Mouse (Mus musculus) liver, adult 2 months (tissue): ENCODE measurements around the gene Gramd4. TPM values are rescaled to one million over a fixed set of nuclear protein-coding genes. Genes with fewer than 3 reads are reported as not detected.
A peak's percentile ranks its signal among the peaks of the same experiment; 100 is the strongest.

Experiments
- DNase-seq: peaks from one replicate; pipeline ENCODE4 v3.0.0-alpha.2; 2011; ENCODE audit warnings: low read depth, low spot score; ENCODE audit errors: extremely low read depth
- H3K27ac ChIP-seq: fragments of 200-500 bp; replicated peaks from 2 replicates; pipeline ENCODE4 v1.5.1; 2012; ENCODE audit warnings: low read depth, mild to moderate bottlenecking, control low read depth, inconsistent platforms, low read length; ENCODE audit not compliant: insufficient read depth
- H3K27me3 ChIP-seq: fragments of 200-500 bp; 2 replicates; pipeline ENCODE4 v1.6.1; 2012; ENCODE audit warnings: mild to moderate bottlenecking, moderate library complexity, low read length, inconsistent platforms; ENCODE audit not compliant: control insufficient read depth, insufficient read depth
- H3K36me3 ChIP-seq: fragments of 200-500 bp; 2 replicates; pipeline ENCODE4 v1.6.1; 2012; ENCODE audit warnings: low read length, inconsistent platforms; ENCODE audit not compliant: control insufficient read depth, insufficient read depth
- H3K4me1 ChIP-seq: fragments of 200-500 bp; 2 replicates; pipeline ENCODE4 v1.6.1; 2011; ENCODE audit warnings: low read length; ENCODE audit not compliant: control insufficient read depth, insufficient read depth
- H3K4me3 ChIP-seq: fragments of 200-500 bp; 2 replicates; pipeline ENCODE4 v1.5.1; 2011; ENCODE audit warnings: low read depth, mild to moderate bottlenecking, control low read depth, low read length, moderate library complexity; ENCODE audit not compliant: insufficient read depth
- H3K79me2 ChIP-seq: fragments of 200-500 bp; 2 replicates; pipeline ENCODE4 v1.6.1; 2012; ENCODE audit warnings: inconsistent platforms, mild to moderate bottlenecking, low read length, moderate library complexity; ENCODE audit not compliant: control insufficient read depth, insufficient read depth
- H3K9ac ChIP-seq: fragments of 200-500 bp; 2 replicates; pipeline ENCODE4 v1.6.1; 2012; ENCODE audit warnings: low read depth, mild to moderate bottlenecking, control low read depth, inconsistent platforms, low read length
- CTCF ChIP-seq: fragments of 200-500 bp; IDR thresholded peaks from 2 replicates; pipeline ENCODE4 v1.5.1; 2011; ENCODE audit warnings: low read depth, low read length, control low read depth
- POLR2A ChIP-seq: fragments of 200-500 bp; IDR thresholded peaks from 2 replicates; pipeline ENCODE4 v1.6.1; 2011; ENCODE audit warnings: low read length, control low read depth; ENCODE audit not compliant: insufficient read depth; ENCODE audit errors: extremely low read depth
- WGBS: fragments of 180-500 bp; shearing (Covaris S2); methylation state at CpG from one replicate; pipeline ENCODE4 v1.1.7; 2018; 5-methylcytosine and 5-hydroxymethylcytosine counted together
- polyA plus RNA-seq: library from polyadenylated mRNA; depleted of rRNA; stranded (reverse); fragments of >200 nt; gene quantifications from 2 replicates; pipeline ENCODE4 v1.2.3, GENCODE M21; 2012
- total RNA-seq: library from RNA; depleted of rRNA; stranded (reverse); fragments of >200 nt; gene quantifications from 2 replicates; pipeline ENCODE4 v1.2.3, GENCODE M21; 2014

Gene Gramd4
- total and polyA plus RNA-seq, 2 experiments: 2.4 to 6.0 TPM

DNA sequence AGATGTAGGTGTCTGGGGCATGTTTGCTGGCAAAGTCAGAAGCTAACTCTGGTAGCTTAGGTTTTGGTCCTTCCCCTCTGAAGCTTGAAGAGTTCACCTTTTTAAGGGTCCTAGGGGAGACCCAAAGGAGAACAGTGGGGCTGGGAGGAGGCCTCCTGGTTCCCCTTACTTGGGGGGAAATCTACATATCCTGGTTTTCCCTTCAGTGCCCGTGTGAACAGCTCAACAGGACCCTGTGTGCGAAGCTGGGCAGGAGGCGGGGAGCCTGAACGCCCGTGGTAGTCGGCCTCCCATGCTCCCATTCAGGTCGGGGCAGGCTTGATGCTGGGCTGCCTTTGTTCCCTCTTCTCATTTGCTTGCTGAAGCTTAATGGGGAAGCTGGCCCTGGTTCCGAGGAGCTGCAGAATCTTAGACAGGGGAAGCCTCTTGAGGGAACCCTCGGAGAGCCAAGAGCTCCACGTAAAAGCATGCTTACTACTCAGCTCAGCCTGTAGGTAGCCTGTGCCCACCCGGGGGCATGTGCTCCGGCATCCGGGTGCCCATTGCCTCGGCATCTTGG lies 30.2 kb downstream of the Gramd4 start:
- H3K9ac ChIP-seq: no peak overlapping the region
- H3K4me1 ChIP-seq: peaks cover 33% of the 10 kb centered on the region

DNA sequence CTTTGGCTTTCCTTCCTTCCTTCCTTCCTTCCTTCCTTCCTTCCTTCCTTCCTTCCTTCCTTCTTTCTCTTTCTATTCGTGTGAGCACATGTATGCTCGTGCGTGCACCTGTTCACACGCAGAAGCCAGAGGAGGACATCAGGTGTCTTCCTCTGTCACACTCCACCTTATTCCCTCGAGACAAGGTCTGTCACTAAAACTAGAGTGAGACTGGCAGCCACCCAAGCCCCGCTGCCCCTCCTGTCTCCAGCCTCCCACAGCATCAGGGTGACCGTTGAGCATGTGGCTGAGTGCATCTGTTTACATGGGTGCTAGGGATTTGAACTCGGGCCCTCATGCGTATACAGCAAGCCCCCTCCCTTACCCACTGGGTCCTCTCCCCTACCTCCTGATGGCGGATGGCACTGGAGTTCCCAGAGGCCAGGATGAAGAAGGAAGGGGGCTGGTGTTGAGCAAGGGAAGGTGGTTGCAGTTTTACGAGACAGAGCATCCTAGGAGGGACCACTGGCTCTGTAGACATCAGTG lies 30.8 kb downstream of the Gramd4 start:
- Histone ChIP-seq H3K4me3 (no peak overlapping the region), H3K36me3 (no peaks in the 10 kb centered on the region), H3K27me3 (no peaks in the 10 kb centered on the region), H3K27ac (no peak overlapping the region), H3K4me1 (peaks cover 38% of the 10 kb centered on the region), H3K9ac (no peak overlapping the region), H3K79me2 (peaks cover 5% of the 10 kb centered on the region; the same call in 1 of the 2 replicates)
- 88% methylated on average over 11 of the region's 11 CpGs for WGBS
- TF ChIP-seq CTCF (no peak), POLR2A (no peak)
- no peak for DNase-seq

More for the DNA sequence above, 30.2 kb downstream of the Gramd4 start:
- Histone ChIP-seq H3K27ac (no peak overlapping the region), H3K27me3 (no peaks in the 10 kb centered on the region), H3K79me2 (peaks cover 8% of the 10 kb centered on the region; the same call in 1 of the 2 replicates), H3K36me3 (no peaks in the 10 kb centered on the region), H3K4me3 (no peak overlapping the region)
- no peak for TF ChIP-seq CTCF
- DNase-seq: no peak
- WGBS: 86% methylated on average over 14 of the region's 14 CpGs

DNA sequence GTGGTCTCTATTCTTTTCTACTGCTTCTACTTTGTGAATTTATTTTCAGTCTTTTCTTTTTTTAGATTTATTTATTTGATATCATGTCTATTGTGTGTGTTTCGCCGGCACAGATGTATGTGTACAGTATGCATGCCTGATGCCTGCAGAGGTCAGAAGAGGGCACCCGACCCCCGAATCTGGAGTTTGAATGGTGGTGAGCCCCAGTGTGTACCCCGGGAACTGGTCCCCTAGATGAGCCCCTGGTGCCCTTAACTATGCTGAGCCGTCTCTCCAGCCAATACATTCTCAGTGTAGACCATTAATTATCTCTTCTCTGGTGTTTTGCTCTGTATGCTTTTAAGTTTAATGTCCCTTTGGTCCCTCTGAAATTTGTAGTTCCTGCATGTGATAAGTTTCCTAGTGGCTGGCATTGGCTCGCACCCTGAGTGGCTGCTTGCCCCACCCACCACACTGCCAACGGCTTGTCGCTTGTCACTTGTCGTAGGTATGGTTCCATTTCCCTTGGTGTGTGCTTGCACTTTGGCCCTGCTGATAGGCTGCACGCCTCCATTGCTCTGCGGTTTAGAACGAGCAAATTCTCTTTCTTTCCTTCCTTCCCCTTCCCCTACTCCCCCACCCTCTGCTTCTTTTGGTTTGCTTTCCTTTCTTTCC lies 31.7 kb downstream of the Gramd4 start:
- 46% methylated on average over 13 of the region's 13 CpGs for WGBS
- Histone ChIP-seq H3K4me1 (peaks cover 40% of the 10 kb centered on the region), H3K27ac (peak overlapping the region; percentile 95), H3K27me3 (no peaks in the 10 kb centered on the region), H3K9ac (no peak overlapping the region), H3K79me2 (peaks cover 5% of the 10 kb centered on the region; the same call in 1 of the 2 replicates), H3K4me3 (no peak overlapping the region), H3K36me3 (no peaks in the 10 kb centered on the region)
- peak; percentile 30 for DNase-seq
- TF ChIP-seq CTCF (no peak), POLR2A (no peak)

DNA sequence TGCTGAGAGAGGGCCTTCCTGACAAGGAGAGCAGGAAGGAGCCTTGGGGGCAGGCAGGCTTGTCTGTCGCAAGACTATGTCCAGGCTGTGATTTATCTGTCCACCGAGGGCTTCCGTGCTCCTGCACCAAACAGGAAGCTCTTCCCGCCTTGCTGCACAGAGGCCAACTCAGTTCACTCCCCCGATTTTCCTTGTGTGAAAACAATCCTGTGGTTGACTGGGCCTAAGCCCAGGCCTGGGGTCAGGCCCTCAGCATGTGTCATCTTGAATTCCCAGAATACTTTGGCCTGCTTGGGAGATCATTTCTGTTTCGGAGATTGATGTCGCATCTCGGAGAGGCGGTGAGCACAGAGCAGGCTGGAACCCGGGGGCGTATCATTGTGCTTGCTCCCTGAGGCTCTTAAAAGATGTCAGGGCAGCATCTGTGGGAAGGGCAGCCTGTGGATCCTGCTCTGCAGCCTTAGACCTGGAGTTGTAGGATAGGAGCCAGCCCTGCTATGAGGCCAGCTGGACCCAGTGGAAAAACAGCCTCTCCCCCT lies 32.6 kb downstream of the Gramd4 start:
- H3K36me3 ChIP-seq: no peaks in the 10 kb centered on the region
- peak overlapping the region; percentile 95 for H3K27ac ChIP-seq
- peaks cover 11% of the 10 kb centered on the region; the same call in 1 of the 2 replicates for H3K79me2 ChIP-seq
- H3K9ac ChIP-seq: no peak overlapping the region
- no peaks in the 10 kb centered on the region for H3K27me3 ChIP-seq
- H3K4me3 ChIP-seq: no peak overlapping the region
- peaks cover 40% of the 10 kb centered on the region for H3K4me1 ChIP-seq
- TF ChIP-seq CTCF: no peak
- TF ChIP-seq POLR2A: no peak
- peak; percentile 61 for DNase-seq
- WGBS: 14% methylated on average over 11 of the region's 11 CpGs

DNA sequence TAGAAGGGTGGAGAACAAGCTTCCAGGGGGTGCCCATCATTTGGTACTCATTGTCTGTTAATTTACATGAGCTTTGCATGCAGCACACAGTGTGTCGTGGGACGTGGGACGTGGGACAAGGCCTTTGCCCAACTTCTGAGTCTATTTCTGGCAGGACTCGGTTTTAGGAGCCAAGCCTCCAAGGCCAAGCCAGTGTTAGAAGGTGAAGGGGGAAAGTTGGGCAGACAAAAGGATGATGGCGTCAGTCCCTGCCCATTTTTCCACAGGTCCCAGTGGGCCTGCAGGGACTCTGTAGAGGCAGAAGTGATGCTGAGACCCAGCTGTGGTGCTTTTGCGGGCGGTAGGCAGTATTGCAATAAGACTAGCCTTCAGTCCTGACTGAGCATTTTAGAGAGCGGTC lies 33.1 kb downstream of the Gramd4 start:
- H3K27me3 ChIP-seq: no peaks in the 10 kb centered on the region
- no peak overlapping the region for H3K4me3 ChIP-seq
- H3K9ac ChIP-seq: no peak overlapping the region
- H3K36me3 ChIP-seq: no peaks in the 10 kb centered on the region
- 85% methylated on average over 8 of the region's 8 CpGs for WGBS
- TF ChIP-seq CTCF (no peak), POLR2A (no peak)
- H3K4me1 ChIP-seq: peaks cover 40% of the 10 kb centered on the region
- no peak for DNase-seq
- peak overlapping the region; percentile 95 for H3K27ac ChIP-seq
- H3K79me2 ChIP-seq: peaks cover 11% of the 10 kb centered on the region; the same call in 1 of the 2 replicates
